In genomic region chr8:12917029-12917428, GRCm38 (mm10) we compare ENCODE assay signal across 13 mouse cellular contexts. TPM values are rescaled to one million over a fixed set of nuclear protein-coding genes. Genes with fewer than 3 reads are reported as not detected.
A peak's percentile ranks its signal among the peaks of the same experiment; 100 is the strongest.
DNase-seq lines count a peak whose midpoint lies in the region; ATAC-seq lines count a peak whose summit lies in the region.
"Had no signal": no experiment of that assay in that cellular context is flagged by ENCODE, and none has a peak within 500 bp of the region (broad histone marks: within the 10 kb centered on the region; RNA-seq: fewer than 3 reads in every experiment).

No protein-coding gene starts in this region.

- H3K9me3 ChIP-seq in forebrain, embryonic 12.5 days, result no peaks in the 10 kb centered on the region
- peaks cover 5% of the 10 kb centered on the region; the same call in 1 of the 2 replicates for H3K9me3 ChIP-seq in forebrain, embryonic 10.5 days
- no peaks in the 10 kb centered on the region for H3K9me3 ChIP-seq in hindbrain, embryonic 14.5 days (ENCODE audit: control insufficient read depth, low read length)
- no peaks in the 10 kb centered on the region for H3K9me3 ChIP-seq in neural tube, embryonic 14.5 days (ENCODE audit: control insufficient read depth, low read length)

- H3K9ac ChIP-seq in forebrain, embryonic 12.5 days, result no peak overlapping the region
- H3K9ac ChIP-seq in hindbrain, embryonic 14.5 days, result peak overlapping the region; percentile 83
- H3K9ac ChIP-seq in neural tube, embryonic 14.5 days (replicated peaks; ENCODE audit: low read depth, low read length), result peak overlapping the region; percentile 75

- H3K4me1 ChIP-seq in forebrain, embryonic 12.5 days, result peaks cover 23% of the 10 kb centered on the region
- peaks cover 34% of the 10 kb centered on the region for H3K4me1 ChIP-seq in forebrain, embryonic 10.5 days
- H3K4me1 ChIP-seq in hindbrain, embryonic 14.5 days (replicated peaks; ENCODE audit: control insufficient read depth, insufficient read depth, low read length), result peaks cover 30% of the 10 kb centered on the region
- H3K4me1 ChIP-seq in neural tube, embryonic 14.5 days (ENCODE audit: control insufficient read depth, insufficient read depth, low read length), result peaks cover 21% of the 10 kb centered on the region

- peaks cover 8% of the 10 kb centered on the region; the same call in 1 of the 2 replicates for H3K36me3 ChIP-seq in forebrain, embryonic 12.5 days (replicated peaks)
- peaks cover 16% of the 10 kb centered on the region for H3K36me3 ChIP-seq in forebrain, embryonic 10.5 days (replicated peaks)
- no peaks in the 10 kb centered on the region for H3K36me3 ChIP-seq in hindbrain, embryonic 14.5 days (replicated peaks; ENCODE audit: control insufficient read depth, insufficient read depth)
- H3K36me3 ChIP-seq in neural tube, embryonic 14.5 days (ENCODE audit: control insufficient read depth, insufficient read depth, low read length), result no peaks in the 10 kb centered on the region

- no peak for ATAC-seq in forebrain, embryonic 12.5 days (ENCODE audit: low FRiP score)
- ATAC-seq in hindbrain, embryonic 14.5 days (ENCODE audit: low FRiP score), result no peak
- ATAC-seq in neural tube, embryonic 14.5 days (ENCODE audit: low read depth), result no peak
- no peak for ATAC-seq in monocyte, adult 5-6 weeks (replicated peaks; ENCODE audit: insufficient number of reproducible peaks, low FRiP score, low TSS enrichment, poor library complexity, severe bottlenecking)

- peak overlapping the region; percentile 81 for H3K4me2 ChIP-seq in forebrain, embryonic 12.5 days
- H3K4me2 ChIP-seq in hindbrain, embryonic 14.5 days (replicated peaks), result peak overlapping the region; percentile 62
- peak overlapping the region; percentile 87 for H3K4me2 ChIP-seq in neural tube, embryonic 14.5 days (ENCODE audit: low read depth, low read length)

- H3K27me3 ChIP-seq in forebrain, embryonic 12.5 days, result no peaks in the 10 kb centered on the region
- H3K27me3 ChIP-seq in forebrain, embryonic 10.5 days (ENCODE audit: poor library complexity, severe bottlenecking), result peaks cover 32% of the 10 kb centered on the region; the same call in 1 of the 2 replicates
- H3K27me3 ChIP-seq in hindbrain, embryonic 14.5 days (ENCODE audit: control insufficient read depth, insufficient read depth, low read length), result no peaks in the 10 kb centered on the region
- no peaks in the 10 kb centered on the region for H3K27me3 ChIP-seq in neural tube, embryonic 14.5 days (ENCODE audit: control insufficient read depth, insufficient read depth, low read length)

- no peak overlapping the region for H3K27ac ChIP-seq in forebrain, embryonic 12.5 days
- no peak overlapping the region for H3K27ac ChIP-seq in forebrain, embryonic 10.5 days
- H3K27ac ChIP-seq in hindbrain, embryonic 14.5 days, result peak overlapping the region; percentile 83; the same call in 1 of the 2 replicates
- peak overlapping the region; percentile 34; the same call in 1 of the 2 replicates for H3K27ac ChIP-seq in neural tube, embryonic 14.5 days (ENCODE audit: low read depth, low read length)

- H3K4me3 ChIP-seq in forebrain, embryonic 12.5 days (replicated peaks), result peak overlapping the region; percentile 50
- no peak overlapping the region for H3K4me3 ChIP-seq in forebrain, embryonic 10.5 days
- peak overlapping the region; percentile 55 for H3K4me3 ChIP-seq in hindbrain, embryonic 14.5 days (replicated peaks; ENCODE audit: low read length)
- H3K4me3 ChIP-seq in neural tube, embryonic 14.5 days (ENCODE audit: low read depth, low read length), result peak overlapping the region; percentile 56

- DNase-seq in forebrain, embryonic 10.5 days (ENCODE audit: extremely low spot score, low spot score), result no peak
- DNase-seq in cerebellum, postnatal 14 days, result peak; percentile 66 to 68
- no peak for DNase-seq in hindbrain, embryonic 14.5 days (ENCODE audit: low spot score)
- no peak for DNase-seq in adrenal gland, adult (ENCODE audit: inconsistent age in 2 of 2, low spot score in 1 of 2)
- DNase-seq in spleen, postnatal 14 days (ENCODE audit: low spot score in 2 of 2), result no peak
- DNase-seq: kidney, adult 18-20 months; layer of hippocampus, adult 9-11 months; liver; lung, postnatal 36 days; thymus, postnatal 25 days had no signal

- WGBS in forebrain, embryonic 12.5 days, result 81% methylated on average over 3 of the region's 3 CpGs
- WGBS in forebrain, embryonic 10.5 days, result 90% methylated on average over 3 of the region's 3 CpGs
- WGBS in hindbrain, embryonic 14.5 days, result 68% methylated on average over 3 of the region's 3 CpGs
- 78% methylated on average over 3 of the region's 3 CpGs for WGBS in neural tube, embryonic 14.5 days

RNA-seq across cellular contexts. Expression of gene Mcf2l, which starts 43.4 kb away (rescaled TPM):
- 90.2 and 110 TPM in 2 replicates for polyA plus RNA-seq in forebrain, embryonic 12.5 days (2016; fragmentation: Nextera tagmentation; extraction: Ambion mirVana)
- 26.3 and 32.5 TPM in 2 replicates for polyA plus RNA-seq in forebrain, embryonic 10.5 days (2016; fragmentation: Nextera tagmentation; extraction: Ambion mirVana)
- polyA plus RNA-seq in hindbrain, embryonic 14.5 days (2014; fragmentation: Nextera tagmentation; extraction: Ambion mirVana), result 158 and 173 TPM in 2 replicates
- 140 and 147 TPM in 2 replicates for polyA plus RNA-seq in neural tube, embryonic 14.5 days (2014; fragmentation: Nextera tagmentation; extraction: Ambion mirVana)
- 3.3 to 9.0 TPM (median 5.8 TPM) in 3 replicates for total RNA-seq in monocyte, adult 5-6 weeks (2017)

Comparison
In these comparisons a context has a peak if more than half of its experiments do, and no peak if none do; other contexts are left out.
1. H3K27ac ChIP-seq: peak in hindbrain, embryonic 14.5 days (single experiment) and neural tube, embryonic 14.5 days (single experiment); none in forebrain, embryonic 12.5 days (single experiment) and forebrain, embryonic 10.5 days (single experiment).
2. DNase-seq: peak in cerebellum, postnatal 14 days (2 of 2); none in forebrain, embryonic 10.5 days (single experiment), hindbrain, embryonic 14.5 days (single experiment), adrenal gland, adult (0 of 2) and spleen, postnatal 14 days (0 of 2).
3. Peak in every context shown above with its lines, with median percentiles within 50 percentile points of each other: H3K4me2 ChIP-seq.